Mouse (Mus musculus): Measurements from ENCODE around the gene Celf2. TPM values are rescaled to one million over a fixed set of nuclear protein-coding genes. Genes with fewer than 3 reads are reported as not detected.

The Celf2 gene
- total RNA-seq, 2 experiments from 2014 or later = 36.6 to 50.3 TPM

DNA sequence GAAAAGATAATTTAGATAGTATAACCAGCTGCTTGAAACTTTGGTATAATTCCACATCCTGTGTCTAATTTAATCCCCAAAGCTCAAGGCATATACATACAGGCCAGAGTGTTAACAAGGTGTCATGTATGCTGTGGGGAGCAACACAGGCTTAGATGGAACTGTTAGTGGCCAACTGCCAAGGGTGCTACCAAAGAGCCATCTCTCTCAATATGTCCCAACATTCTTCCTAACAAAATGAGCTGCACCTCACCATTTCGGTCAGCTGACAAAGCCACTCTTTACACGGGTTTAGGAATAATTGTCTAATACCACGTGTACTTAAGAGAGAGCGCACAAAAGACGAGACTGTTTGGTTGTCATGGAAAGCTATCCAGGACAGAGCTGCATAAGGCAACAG lies 782.0 kb downstream of the Celf2 start:
- DNase-seq = no peak

DNA sequence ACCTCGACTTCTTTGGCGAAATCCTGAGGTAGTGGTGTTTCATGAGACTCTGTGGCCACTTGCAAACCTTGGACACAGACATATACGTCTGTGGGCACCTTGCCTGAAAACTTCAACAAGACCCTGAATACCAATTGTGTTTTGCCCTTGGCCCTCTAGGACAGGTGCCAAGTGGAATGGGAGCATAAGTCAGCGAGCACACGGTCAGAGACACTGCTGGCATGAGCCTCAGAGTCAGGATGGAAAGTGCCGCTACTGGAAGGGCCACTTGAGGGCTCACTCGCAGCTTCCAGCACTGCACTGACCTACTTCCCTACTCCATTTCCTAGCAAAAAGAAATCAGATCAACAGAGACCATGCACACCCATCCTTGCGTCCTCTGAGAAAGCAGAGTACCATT lies 783.3 kb downstream of the Celf2 start:
- DNase-seq = peak; percentile 45 to 48

DNA sequence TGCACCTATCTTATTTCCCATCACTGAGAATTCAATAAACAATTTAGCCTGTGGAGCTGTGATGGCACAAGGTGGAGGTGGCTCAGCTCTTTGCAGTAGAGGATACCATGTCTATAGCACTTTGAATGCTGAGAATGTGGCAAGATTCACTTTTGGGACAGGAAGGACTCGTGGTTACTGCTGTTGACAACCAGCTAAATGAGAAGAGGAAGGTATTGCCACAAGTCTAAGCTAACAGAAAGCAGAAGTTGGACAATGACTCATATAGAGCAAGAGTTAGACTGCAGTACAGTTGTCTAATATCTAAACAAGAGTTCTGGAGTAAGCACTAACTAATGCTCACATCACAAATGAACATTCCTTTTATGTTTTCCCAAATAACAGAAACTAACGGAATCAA lies 785.8 kb downstream of the Celf2 start:
- DNase-seq = no peak

DNA sequence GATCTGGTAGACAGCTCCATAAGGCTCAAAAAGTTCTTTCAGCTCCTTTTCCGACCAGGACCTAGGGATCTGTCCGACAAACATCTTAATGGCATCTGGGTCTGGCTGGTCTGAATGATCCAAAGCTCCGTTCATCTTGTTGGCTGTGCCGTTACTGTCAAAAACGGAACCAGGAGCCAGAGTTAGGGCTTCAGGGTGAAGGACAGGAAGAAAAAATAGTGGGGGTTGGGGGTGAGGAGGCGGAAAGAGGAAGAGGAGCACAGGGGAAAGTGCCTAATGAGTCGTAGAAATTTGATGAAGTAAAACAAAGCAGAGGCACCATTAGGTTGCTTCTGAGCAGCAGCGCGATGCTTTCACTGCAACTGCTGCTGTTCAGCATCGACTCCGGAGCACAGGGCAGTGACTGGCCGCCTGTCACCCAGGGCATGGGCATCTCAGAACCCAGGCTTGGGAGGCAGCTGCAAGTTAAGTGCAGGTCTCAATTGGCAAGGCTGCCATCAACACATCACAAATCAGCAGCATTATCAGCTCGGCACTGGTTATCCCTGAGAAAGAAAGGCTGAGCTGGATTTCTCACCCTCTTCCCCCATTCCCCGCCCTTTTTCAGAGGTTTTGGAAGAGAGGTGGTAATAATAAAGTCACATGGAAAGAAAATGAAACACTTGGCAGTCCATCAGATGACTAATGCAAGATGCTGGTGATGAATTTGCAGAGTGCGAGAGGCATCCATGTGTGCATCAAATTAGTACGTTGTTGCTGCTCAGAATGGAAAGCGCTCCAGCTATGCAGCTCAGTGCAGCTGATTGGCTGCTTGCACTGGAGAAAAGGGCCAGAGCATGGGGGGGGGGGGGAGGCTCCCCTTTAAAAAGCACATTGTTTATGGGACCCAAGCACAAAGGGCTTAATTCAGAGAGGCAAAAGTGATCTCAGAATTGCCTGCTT lies 787.6 kb downstream of the Celf2 start:
- no peak for DNase-seq

DNA sequence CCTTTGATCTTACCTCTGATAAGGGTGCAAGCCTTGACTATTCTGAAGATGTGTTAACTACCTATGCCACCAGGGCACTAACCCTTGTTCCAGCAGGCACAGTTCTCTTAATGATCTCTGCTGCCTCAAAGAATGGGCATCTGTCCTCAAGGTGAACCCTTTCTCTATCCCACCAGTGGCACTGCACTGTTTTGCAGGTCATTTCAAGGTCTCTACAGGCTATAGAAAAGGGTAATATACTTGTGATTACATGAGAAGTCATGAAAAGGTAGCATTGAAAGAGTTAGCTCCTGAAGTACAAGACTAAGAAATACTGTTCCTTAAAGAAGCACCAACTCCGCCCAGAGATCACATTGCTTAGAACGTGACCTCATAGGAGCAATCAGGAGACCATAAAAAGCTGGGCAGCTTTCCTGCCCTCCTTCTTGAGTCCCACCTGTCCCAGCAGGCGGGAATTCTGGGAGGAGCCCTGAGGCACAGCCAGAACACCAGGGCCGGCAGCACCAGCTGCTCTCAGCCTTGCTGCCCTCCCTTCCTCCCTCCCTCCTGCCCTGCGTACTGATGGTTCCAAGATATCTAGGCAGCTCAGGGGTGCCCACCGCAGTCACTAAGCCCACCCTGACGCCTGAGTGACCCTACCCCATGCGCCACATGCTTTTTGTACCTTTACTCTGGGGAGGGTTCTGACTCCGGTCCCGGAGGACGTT lies 788.5 kb downstream of the Celf2 start:
- peak in 1 of 2 experiments; percentile 13 for DNase-seq

DNA sequence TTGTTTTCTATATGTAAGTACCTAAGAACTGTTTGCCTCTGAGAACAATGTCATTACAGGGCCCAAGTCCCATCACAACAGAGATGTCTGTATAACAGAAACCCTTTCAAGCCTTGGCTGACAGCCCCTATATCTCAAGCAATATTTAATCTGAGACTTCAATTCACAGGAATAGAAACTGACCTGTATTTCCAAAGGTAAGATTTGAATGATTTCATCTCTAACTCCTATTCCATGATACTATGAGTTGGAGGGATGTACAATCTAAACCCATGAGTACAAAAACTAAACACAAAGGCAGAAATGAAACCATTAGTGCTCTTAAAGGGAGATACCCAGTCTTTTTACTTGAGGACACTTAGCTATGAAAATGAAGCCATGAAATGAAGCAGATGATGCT lies 790.5 kb downstream of the Celf2 start:
- DNase-seq = no peak

DNA sequence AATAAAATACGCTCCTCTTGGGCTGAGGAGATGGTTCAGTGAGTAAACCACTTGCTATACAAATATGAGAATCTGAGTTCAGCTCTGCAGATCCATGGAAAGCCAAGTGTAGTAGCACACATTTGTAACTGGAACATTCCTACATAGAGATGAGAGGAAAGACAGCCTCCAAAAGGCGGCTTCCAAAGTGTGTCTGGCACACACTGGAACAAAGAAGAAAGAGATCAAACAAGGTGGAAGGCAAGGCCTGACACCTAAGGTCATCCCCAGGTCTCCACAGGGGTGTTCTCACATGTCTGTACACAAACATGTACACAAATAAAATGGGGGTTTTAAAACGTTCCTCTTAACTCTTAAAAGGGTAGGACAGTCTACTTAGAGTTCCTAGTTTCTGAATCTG lies 791.4 kb downstream of the Celf2 start:
- no peak for DNase-seq

DNA sequence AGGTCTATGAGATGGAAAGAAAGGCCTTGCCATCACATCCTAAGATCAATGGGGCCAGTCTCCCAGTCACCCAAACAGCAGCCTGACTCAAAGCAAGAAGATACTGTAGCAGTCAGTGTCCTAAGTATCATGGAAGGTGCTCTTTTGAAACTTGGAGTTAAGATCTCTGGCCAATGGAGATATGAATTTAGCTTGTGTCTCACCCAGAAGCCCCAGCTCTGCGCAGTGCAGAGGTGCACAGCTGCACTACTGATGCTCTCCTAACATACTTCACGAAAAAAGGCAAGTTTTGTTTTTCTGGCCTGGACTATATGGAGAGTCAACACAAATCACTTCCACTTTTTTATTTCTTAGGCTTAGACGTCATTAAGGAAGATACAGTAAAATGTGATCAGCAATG lies 793.8 kb downstream of the Celf2 start:
- DNase-seq = no peak

DNA sequence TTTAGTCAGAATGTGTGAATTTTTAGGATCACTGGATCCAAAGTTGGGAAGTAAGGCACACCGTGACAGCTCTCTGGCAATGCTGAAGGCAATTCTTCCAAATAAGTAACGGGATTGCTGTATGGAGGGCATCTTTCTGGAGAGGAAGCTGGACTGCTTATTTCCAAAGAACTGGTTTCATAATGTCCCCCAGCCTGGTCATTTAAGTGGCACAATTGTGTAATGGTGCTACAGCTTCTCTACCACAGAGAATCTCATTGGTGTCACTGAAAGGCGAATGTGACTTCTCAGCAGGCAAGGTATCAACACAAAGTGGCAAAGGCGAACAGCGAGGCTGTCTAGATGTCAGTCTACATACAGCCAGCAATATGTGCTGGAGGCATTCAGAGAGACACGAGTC lies 795.8 kb downstream of the Celf2 start:
- no peak for DNase-seq

DNA sequence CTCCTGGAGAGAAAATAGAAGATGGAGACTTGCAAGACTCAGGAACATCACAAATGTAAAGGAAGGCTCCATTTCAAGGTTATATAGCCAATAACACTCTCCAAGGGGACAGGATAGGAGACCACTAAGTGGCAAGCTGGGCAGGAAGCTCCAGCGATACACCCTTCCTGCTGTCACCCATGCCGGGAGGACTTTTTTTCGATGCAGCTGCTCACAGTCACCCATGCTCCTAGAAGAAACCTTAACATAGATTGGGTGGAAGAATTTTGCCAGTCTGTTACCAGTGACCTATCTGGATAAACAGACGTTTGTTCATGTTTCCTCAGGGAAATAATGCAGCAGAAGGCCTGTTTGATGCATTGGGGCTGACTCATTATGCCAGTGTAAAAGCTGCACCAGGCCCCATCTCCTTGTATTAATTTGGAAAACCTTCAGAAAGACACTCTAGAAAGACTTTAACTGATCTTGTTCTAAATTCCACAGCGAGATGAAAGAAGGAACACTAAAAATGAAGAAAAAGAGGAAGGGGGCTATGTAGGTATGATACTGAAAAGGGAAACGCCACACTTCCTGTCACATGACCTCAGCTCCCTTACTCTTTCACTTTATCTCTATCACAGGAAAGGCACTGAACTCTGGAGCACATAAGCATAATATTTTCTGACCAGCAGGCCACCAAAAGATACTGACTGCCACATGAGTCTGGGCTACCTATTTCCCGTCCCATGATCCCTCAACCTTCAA lies 798.5 kb downstream of the Celf2 start:
- DNase-seq = no peak

DNA sequence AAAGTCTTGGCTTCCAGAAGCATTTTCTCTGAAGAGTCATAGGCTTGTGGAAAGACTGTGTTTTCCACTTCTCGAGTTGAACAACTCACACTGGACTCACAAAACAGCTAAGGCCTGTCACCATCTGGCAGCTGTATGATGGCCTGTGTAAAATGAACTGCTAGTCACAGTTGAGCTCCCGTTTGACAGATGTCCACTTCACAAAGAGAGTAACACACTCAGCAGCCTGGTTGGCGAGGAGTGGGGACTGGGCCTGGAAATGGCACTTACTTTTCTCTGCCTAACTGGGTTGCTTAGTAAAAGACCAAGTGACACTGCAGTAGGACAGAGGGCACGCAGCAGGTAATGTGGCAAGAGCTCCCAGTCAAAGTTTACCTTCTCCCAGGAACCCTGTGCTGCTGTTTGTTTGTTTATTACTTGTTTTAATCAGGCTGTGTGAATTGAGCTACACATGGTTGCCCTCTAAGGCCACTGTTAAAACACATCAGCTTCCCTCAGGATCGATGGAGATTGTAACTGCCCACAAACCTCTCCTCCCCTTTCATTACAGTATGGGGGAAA lies 801.3 kb downstream of the Celf2 start:
- no peak for DNase-seq

DNA sequence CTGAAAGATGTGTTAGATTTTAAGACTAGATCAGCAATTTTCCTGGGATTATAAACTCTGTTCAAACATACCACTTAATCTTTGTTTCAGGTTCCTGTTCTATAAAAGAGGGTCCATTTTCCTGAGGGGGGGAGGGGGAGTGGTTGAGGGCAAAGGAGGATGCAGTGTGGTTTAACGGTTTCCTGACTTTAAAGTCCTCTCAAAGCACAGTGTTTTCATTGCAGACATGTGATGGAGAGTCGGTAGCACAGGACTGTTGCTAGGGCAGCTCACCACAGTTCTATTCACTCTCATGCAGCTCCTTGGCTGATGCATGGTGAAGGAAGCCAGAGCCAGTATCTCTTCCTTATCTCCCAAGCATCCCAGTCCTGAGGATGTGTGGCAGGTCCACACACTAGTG lies 802.1 kb downstream of the Celf2 start:
- DNase-seq = no peak

DNA sequence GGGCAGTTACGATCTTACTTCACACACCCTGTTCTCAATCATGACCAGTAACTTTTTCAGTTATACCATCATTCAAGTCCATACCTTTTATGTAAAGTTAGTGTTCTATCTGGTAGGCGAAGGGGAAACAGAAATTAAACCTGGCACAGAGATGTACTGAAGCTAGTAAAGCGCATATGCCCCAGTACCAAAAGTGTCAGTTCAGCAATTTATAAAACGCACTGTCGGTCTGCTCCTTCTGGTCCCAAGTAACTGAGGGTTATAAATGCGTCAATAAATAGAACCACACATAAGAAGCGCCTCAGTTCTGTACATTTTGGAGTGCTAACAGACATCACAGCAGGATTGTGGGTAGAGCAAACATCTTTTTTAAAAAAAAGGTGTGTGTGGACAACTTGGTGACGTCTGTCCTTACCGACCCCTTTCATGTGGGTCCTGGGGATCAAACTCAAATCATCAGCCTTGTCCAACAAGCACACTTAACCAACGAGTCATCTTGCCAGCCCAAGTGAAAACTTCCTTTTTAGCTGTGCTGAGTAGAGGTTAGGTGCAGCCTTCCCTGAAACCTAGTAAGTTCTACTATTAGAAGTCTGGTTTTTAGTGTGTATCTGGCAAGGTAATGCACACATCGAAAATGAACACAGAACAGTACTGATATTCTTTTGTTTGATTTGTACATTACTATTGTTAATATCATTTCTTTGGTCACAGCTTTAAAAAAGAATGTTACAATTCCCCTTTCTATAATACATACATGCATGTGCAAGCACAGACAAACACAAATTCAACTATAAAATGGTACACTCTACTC lies 803.2 kb downstream of the Celf2 start:
- DNase-seq = no peak

DNA sequence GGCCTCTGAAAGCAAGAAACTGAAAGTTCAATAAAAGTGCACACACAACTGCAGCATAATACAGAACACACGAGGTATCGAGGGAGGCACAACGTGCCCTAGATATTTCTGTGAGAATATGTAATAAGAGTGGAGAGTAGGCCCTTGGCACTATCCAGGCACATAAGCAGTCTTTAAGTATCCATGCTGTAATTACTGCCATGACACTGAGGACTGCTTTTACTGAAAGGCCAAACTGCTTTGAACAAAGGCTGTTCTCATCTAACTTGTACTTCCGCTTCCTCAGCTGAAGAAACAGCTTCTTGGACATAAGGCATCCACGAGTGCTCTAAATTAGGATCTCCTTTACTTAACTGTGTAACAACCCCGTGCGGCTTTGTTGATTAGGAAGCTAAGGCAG lies 803.9 kb downstream of the Celf2 start:
- DNase-seq = no peak

DNA sequence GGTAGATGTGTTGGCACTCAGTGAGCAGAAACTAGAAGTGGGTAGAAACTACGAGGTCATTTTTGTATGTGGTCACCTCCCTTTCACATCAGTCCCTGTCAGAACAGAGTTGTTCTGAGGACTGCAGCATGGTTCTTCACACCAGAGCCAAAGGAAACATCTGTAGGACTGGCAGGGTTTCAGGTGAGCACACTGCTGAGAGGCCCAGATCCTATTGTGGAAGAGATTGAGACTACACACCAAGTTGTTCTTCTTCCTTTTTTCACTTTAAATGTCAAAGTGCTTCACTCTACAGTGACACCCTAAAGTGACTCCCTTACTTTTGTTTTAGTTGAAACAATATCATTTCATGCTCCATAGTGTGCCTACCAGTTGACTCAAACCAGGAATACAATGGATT lies 804.6 kb downstream of the Celf2 start:
- DNase-seq = no peak

DNA sequence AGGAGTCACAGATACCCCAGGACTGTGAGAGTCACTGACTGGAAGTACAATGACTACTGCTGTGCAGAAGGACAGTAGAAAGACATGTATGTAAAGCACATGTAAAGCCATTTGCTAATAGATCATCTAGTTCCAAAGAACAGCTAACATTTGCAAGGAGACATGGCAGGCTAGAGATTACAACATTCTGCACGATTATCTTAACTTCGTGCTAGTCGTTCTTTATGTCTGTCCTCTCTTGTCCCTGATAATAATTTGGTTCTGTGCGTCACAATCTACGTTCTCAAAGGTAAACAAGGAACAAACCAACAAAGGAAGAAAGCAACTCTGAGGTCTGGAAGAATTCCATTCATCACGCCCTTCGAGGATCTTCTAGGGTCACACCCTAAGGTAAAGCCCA lies 805.0 kb downstream of the Celf2 start:
- no peak for DNase-seq

DNA sequence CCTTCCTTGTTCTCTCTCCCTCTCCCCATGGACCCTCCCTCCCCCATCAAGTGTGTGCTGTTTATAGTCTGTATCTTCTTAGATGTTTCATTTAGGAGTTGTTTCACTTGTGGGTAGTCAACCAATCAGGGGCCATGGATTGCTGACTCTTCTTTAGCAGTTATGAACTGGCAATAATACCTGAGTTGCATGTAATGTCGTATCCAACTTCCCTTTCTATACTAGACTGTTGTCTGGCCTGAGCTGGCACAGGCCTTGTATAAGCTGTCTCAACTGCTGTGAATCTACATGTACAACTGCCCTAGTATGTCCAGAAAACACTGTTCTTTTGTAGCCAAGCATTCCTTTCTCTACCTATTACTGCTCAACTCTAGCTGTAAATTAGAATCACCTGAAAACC lies 813.0 kb downstream of the Celf2 start:
- DNase-seq = no peak

DNA sequence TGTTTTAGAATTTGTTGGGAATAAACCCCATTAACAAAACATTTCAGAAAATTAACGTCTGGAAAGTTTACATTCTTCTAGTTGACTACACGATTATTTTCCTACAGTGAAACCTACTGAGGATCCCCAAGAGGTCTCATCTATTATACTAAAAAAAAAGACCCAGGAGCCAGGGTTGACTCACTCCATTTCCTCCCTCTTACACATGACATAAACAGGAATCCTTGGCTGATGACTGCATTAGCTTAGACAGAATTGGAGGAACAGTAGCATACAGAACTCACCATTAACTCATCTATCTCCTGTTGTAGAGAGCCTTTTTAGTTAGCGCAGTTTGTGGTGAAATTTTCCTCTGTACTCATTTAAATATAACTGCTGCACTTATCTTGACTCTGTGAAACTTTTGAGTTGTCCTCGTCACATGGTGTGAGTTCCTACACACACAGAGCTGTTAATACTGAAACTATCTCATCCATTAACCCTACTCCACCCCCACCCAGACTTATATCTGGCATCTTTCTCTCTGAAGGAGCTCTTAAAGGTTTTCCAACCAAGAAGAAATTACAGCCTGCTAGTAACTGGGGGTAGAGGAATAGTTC lies 813.9 kb downstream of the Celf2 start:
- no peak for DNase-seq

DNA sequence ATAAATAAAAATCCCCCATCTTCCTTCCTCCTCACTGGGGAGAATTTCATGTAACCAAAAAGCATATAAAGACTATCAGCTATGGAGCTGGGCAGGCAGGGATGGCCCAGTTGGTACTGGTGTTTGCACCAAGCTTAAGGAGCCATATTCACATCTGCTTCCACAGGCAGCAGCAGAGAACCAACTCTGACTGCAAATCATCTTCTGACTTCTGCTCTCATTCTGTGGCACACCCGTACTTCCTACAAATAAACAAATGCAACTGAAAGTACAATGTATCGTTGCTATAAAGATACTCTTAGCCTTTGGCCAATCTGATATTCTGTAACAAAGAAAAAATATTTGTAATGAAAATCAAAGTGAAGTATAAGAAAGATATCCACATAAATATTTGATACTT lies 819.7 kb downstream of the Celf2 start:
- no peak for DNase-seq

DNA sequence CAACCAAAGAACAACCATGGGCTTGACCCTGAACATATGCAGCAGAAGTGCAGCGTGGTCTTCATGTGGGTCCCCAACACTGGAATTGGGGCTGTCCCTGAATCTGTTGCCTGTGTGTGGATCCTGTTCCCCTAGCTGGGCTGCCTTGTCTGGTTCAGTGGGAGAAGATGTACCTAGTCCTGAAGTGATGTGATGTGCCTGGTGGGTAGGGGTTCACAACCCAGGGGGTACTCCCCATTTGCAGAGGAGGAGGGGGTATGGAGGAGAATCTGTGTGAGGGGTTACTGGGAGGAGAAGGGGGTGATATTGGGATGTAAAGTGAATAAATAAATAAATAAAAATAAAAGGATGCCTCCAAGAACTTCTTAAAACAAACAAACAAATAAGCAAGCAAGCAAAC lies 831.1 kb downstream of the Celf2 start:
- no peak for DNase-seq

DNA sequence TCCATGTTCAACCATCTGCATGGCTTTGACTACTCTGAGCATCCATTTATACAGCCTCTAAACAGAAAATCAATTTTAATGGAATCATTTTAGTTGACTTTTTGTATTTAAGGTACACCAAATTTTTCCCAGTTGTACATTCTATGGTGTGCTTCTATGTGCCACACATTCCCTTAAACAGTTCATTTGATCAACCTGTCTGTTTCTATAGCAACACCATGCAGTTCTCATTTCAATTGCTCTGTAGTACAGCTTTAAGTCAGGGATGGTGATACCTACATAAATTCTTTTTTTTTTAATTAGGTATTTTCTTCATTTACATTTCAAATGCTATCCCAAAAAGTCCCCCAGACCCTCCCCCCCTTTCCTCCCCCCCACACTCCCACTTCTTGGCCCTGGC lies 831.9 kb downstream of the Celf2 start:
- no peak for DNase-seq

All from adrenal gland, postnatal 36 days (tissue).